Mouse (Mus musculus) embryo, embryonic 11 days (tissue): ENCODE data around the gene Afap1l2.

Experiments
- DNase-seq: peaks from one replicate; pipeline ENCODE4 v3.0.0-alpha.2; 2015

Gene Afap1l2

GRCm38 (mm10) chr19:56873816-56874600 is 134.0 kb downstream of the Afap1l2 start, which contains the start of gene Vwa2:
Vwa2 (plus strand) TSS chr19:56874249.
- peak; percentile 62 for DNase-seq

- no peak for DNase-seq
Observed at GRCm38 (mm10) chr19:56867701-56868100, 140.3 kb downstream of the Afap1l2 start.
